Mouse (Mus musculus): Measurements from ENCODE around the gene Csf3r.

GRCm38 (mm10) chr4:126017676-126018332 lies 6.5 kb upstream of the Csf3r start:
- no peak for TF ChIP-seq CTCF (IDR thresholded peaks at IDR 0.05; ENCODE audit: insufficient read depth, low read length)
- no peak for TF ChIP-seq POLR2A (IDR thresholded peaks at IDR 0.05; ENCODE audit: borderline replicate concordance, extremely low read depth, low read depth, low read length)

All from lung, adult 2 months (tissue).